1 mouse cellular context compared by ENCODE assay signal in the genomic region with DNA sequence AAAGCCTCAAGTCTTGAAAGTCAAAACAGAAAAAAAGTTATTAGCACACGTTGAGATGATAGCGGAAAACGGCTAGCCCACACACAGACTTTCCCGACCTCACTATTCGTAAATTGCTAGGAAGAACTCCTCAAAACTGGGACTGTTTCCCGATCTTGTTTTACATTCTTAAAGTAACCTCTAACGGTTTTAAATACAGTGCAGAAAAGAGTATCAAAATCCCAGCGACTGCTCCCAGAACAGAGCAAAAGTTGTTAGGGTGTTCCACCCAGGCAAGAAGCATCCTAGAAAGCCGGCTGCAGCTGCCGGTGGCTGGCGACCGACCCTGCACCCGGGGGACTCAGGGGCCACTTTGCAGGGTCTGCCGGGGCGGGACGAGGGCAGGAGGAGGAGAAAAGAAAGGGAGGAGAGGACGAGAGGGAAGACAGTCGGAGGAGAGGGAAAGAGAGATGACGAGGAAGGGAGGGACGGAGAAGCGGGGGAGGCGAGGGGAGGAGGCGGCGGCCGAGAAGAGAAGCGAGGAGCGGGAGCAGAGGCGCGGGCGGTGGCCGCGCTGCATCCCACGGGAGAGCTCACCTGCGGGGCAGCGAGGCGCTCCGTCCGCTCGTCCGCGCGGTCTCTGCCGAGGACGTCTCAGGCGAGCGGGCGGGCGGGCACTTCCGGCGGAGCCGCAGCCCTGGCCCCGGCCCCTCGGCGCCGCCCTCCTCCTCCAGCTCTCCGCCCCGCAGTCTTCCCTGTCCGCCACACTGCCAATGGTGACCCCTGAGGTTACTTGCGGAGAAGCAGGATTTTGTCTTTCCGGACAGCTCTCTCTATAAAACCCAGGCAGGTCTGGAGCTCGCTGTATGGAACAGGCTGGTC.
TF ChIP-seq lines count a peak whose summit lies in the region.

A gene (minus strand): TSS at position 661 of the 861 bp plus-strand sequence.

TF ChIP-seq in CH12.LX, 34 proteins besides CTCF, POLR2A, EP300 and RAD21:
- no peak; the same call in 1 of the 2 replicates for TF ChIP-seq MEF2A (IDR thresholded peaks at IDR 0.05; ENCODE audit: borderline replicate concordance, low read depth, low read length)
- TF ChIP-seq KAT2A (IDR thresholded peaks at IDR 0.05; ENCODE audit: insufficient replicate concordance, low read length): no peak
- no peak for TF ChIP-seq SMC3 (IDR thresholded peaks at IDR 0.05; ENCODE audit: low read depth, low read length)
- peak; percentile 76 for TF ChIP-seq NELFE (IDR thresholded peaks at IDR 0.05; ENCODE audit: low read depth, low read length)
- peak; percentile 62 for TF ChIP-seq ELF1 (IDR thresholded peaks at IDR 0.05; ENCODE audit: low read depth, low read length)
- TF ChIP-seq NRF1 (IDR thresholded peaks at IDR 0.05; ENCODE audit: low read depth, low read length): no peak
- peak; percentile 36; the same call in 1 of the 2 replicates for TF ChIP-seq BHLHE40 (IDR thresholded peaks at IDR 0.05; ENCODE audit: low read depth, low read length)
- no peak for TF ChIP-seq POLR2AphosphoS2 (IDR thresholded peaks at IDR 0.05; ENCODE audit: low read depth, low read length)
- TF ChIP-seq PAX5 (IDR thresholded peaks at IDR 0.05; ENCODE audit: low read length): no peak
- no peak for TF ChIP-seq CHD1 (IDR thresholded peaks at IDR 0.05; ENCODE audit: low read depth, low read length)
- no peak for TF ChIP-seq MAZ (IDR thresholded peaks at IDR 0.05; ENCODE audit: low read depth, low read length)
- 0 out of 2 replicates have a peak, but pooled peaks have one; percentile 32 for TF ChIP-seq MAX (IDR thresholded peaks at IDR 0.05; ENCODE audit: low read length)
- no peak for TF ChIP-seq ZNF384 (IDR thresholded peaks at IDR 0.05; ENCODE audit: low read depth, low read length)
- TF ChIP-seq E2F4 (IDR thresholded peaks at IDR 0.05; ENCODE audit: insufficient replicate concordance, low read depth, low read length): no peak
- TF ChIP-seq TBP (conservative IDR thresholded peaks at IDR 0.05; ENCODE audit: low read depth, low read length): no peak
- no peak for TF ChIP-seq ETS1 (conservative IDR thresholded peaks at IDR 0.05; ENCODE audit: low read depth, low read length)
- TF ChIP-seq USF1 (IDR thresholded peaks at IDR 0.05; ENCODE audit: low read depth, low read length): no peak
- no peak for TF ChIP-seq JUN (IDR thresholded peaks at IDR 0.05; ENCODE audit: insufficient read depth, low read depth, low read length)
- TF ChIP-seq JUND (conservative IDR thresholded peaks at IDR 0.05; ENCODE audit: low read depth, low read length): no peak
- no peak for TF ChIP-seq RCOR1 (conservative IDR thresholded peaks at IDR 0.05; ENCODE audit: low read depth, low read length)
- no peak for TF ChIP-seq UBTF (IDR thresholded peaks at IDR 0.05; ENCODE audit: low read depth, low read length)
- peak; percentile 74 for TF ChIP-seq TCF12 (IDR thresholded peaks at IDR 0.05; ENCODE audit: low read depth, low read length)
- no peak for TF ChIP-seq ZC3H11A (IDR thresholded peaks at IDR 0.05; ENCODE audit: low read depth, low read length)
- TF ChIP-seq GABPA (IDR thresholded peaks at IDR 0.05; ENCODE audit: insufficient replicate concordance, low read depth, low read length): no peak
- TF ChIP-seq ZKSCAN1 (IDR thresholded peaks at IDR 0.05; ENCODE audit: borderline replicate concordance, low read depth, low read length): no peak
- TF ChIP-seq HCFC1 (IDR thresholded peaks at IDR 0.05; ENCODE audit: low read depth, low read length): no peak; the same call in none of the 2 replicates
- no peak for TF ChIP-seq MAFK (IDR thresholded peaks at IDR 0.05; ENCODE audit: insufficient replicate concordance, low read length)
- no peak for TF ChIP-seq MYC (IDR thresholded peaks at IDR 0.05; ENCODE audit: low read depth, low read length)
- TF ChIP-seq ZMIZ1 (IDR thresholded peaks at IDR 0.05; ENCODE audit: low read depth, low read length): peak; percentile 68
- no peak for TF ChIP-seq MXI1 (IDR thresholded peaks at IDR 0.05; ENCODE audit: low read depth, low read length)
- peak; percentile 12; the same call in 1 of the 2 replicates for TF ChIP-seq IRF4 (IDR thresholded peaks at IDR 0.05; ENCODE audit: low read depth, low read length)
- TF ChIP-seq USF2 (conservative IDR thresholded peaks at IDR 0.05; ENCODE audit: low read depth, low read length): no peak
- TF ChIP-seq CHD2 (IDR thresholded peaks at IDR 0.05; ENCODE audit: low read length): no peak
- TF ChIP-seq SIN3A (IDR thresholded peaks at IDR 0.05; ENCODE audit: low read length): 0 out of 2 replicates have a peak, but pooled peaks have one; percentile 49
TF ChIP-seq in CH12.LX: peak in this region for 8.
